Mouse (Mus musculus) small intestine, adult 2 months (tissue): ENCODE results near the gene Prelid1.

Experiments used
- CTCF ChIP-seq: fragments of 200-500 bp; IDR thresholded peaks from 2 replicates; pipeline ENCODE4 v1.5.1; 2012; ENCODE audit warnings: low read depth, mild to moderate bottlenecking, control low read depth, inconsistent platforms, low read length, moderate library complexity, mixed read lengths; ENCODE audit not compliant: insufficient replicate concordance, insufficient read length; ENCODE audit errors: extremely low read depth
- POLR2A ChIP-seq: fragments of 200-500 bp; IDR thresholded peaks from 2 replicates; pipeline ENCODE4 v1.6.1; 2012; ENCODE audit warnings: low read depth, mild to moderate bottlenecking, control low read depth, inconsistent platforms, low read length, moderate library complexity

DNA sequence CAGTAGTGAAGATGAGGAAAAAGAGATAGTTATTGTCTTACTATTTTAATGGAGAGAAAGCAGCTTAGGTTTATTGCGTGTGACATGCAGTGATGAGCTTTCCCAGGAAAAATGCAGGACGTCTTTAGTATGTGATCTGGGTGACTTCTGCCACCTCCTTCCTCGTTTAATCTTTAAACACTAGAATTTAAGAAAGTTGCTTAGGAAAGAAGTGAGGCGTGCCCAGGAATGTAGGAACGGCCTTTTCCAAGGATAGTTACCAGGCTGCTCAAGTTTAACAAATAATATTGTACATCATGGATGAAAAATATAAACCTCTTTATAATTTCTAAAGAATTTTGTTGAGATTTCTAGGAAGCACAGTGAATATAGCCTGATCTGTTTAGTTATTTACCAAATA is 19.4 kb upstream of the Prelid1 start:
- TF ChIP-seq POLR2A (no peak), CTCF (no peak)
